Mouse (Mus musculus) C2C12 (cell line): ENCODE measurements at regions not wholly inside any gene's neighbourhood (a gene's known extent, or its start where the extent isn't known, plus 50 kb on each side); places are given as distances from the start of the nearest gene placed in this dataset.

Source experiments
- H3K27me3 ChIP-seq: one replicate; pipeline ENCODE4 v1.6.1; 2011; ENCODE audit not compliant: control insufficient read depth, insufficient read depth, insufficient read length
- H3K36me3 ChIP-seq: one replicate; pipeline ENCODE4 v1.6.1; 2011; ENCODE audit not compliant: control insufficient read depth, insufficient read depth
- H3K4me3 ChIP-seq: one replicate; pipeline ENCODE4 v1.5.1; 2011; ENCODE audit warnings: mild to moderate bottlenecking, control low read depth; ENCODE audit not compliant: poor library complexity, insufficient read depth, severe bottlenecking
- H3K79me2 ChIP-seq: one replicate; pipeline ENCODE4 v1.6.1; 2011; ENCODE audit not compliant: control insufficient read depth, insufficient read depth
- H3K79me3 ChIP-seq: one replicate; pipeline ENCODE4 v1.6.1; 2011; ENCODE audit warnings: low read depth, control low read depth
- H3ac ChIP-seq: one replicate; pipeline ENCODE3; 2011; ENCODE audit warnings: low read depth; ENCODE audit not compliant: control insufficient read depth, insufficient read length
- CEBPB ChIP-seq: IDR thresholded peaks from one replicate; pipeline ENCODE4 v1.6.1; 2011; ENCODE audit warnings: low read depth, mild to moderate bottlenecking, control low read depth, moderate library complexity
- CTCF ChIP-seq: IDR thresholded peaks from one replicate; pipeline ENCODE4 v1.5.1; 2011; ENCODE audit not compliant: control insufficient read depth, insufficient read depth, insufficient read length
- FOSL1 ChIP-seq: IDR thresholded peaks from one replicate; pipeline ENCODE4 v1.8.0; 2011; ENCODE audit warnings: mild to moderate bottlenecking, low read length; ENCODE audit not compliant: poor library complexity, insufficient read depth, severe bottlenecking
- MAX ChIP-seq: IDR thresholded peaks from one replicate; pipeline ENCODE4 v1.6.1; 2011; ENCODE audit warnings: mild to moderate bottlenecking, control low read depth
- MYOD1 ChIP-seq: IDR thresholded peaks from one replicate; pipeline ENCODE4 v1.6.1; 2011; ENCODE audit warnings: low read depth; ENCODE audit not compliant: control insufficient read depth, insufficient read length
- MYOG ChIP-seq: IDR thresholded peaks from one replicate; pipeline ENCODE4 v1.6.1; 2011; ENCODE audit not compliant: control insufficient read depth, insufficient read length; ENCODE audit errors: extremely low read depth
- USF1 ChIP-seq: IDR thresholded peaks from one replicate; pipeline ENCODE4 v1.6.1; 2011; ENCODE audit warnings: low read depth, mild to moderate bottlenecking, control low read depth, moderate library complexity

DNA sequence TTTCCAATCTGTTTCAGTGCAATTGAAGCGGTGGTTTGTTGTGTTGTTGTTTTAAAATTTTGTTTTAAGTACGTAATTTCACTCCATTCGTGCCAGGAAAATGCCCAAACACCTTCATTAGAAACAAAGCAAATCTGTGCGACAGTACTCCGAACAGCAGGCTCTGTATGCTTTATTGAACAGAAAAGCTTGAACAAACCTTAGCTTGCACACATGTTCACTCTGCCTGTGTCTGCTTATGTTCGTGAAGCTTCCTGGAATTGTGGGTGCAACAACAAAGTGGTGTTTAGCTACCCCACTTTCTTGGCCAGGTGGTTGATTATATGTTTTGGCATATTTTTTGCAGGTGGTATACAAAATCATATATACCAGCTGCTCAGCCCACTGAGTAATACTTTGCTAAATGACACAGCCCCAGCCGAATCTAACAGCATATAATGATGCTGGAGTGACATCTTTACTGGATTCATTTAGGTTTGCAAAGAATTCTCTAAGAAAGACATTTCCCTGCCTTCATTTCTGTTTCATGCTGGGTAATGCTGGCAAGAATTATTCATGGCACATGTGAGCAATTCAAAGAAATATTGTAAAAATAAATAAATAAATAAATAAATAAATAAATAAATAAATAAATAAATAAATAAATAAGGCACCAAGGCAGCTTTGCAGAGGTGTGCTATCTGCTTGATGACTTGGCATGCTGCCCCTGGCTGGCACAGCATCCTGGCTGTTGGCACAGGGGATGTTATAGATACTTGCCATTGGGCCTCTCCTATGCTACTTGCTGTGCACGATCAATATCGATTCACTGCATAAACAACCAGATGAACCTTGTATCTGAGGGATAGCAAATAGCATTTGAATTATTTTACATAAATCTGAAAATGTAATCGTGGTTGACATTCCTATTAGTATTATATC is 679.9 kb downstream of the Dach1 start:
- Histone ChIP-seq H3ac (no peak overlapping the region), H3K4me3 (no peak overlapping the region), H3K79me3 (no peaks in the 10 kb centered on the region), H3K36me3 (no peaks in the 10 kb centered on the region), H3K27me3 (no peaks in the 10 kb centered on the region), H3K79me2 (no peaks in the 10 kb centered on the region)
- TF ChIP-seq USF1 (no peak), MYOG (no peak), MAX (no peak), CEBPB (no peak), FOSL1 (no peak), MYOD1 (no peak), CTCF (no peak)

DNA sequence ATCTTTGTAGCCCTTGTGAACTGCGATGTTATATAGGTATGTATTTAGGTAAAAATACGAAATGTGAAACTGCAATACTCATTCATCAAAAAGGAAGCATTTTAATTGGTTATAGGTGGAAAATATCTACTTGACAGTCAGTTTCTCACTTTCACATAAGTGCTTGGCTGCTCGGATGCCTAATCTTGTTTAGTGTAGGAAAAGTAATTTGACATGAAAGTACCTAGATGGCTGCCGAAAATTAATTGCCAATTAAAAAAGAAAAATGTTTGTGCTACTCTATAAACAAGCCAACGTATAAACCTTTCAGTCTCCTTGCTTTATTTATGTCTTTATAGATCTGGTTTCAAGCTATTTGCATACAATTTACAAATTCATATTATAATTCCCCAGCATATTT is 691.3 kb downstream of the Dach1 start:
- H3K4me3 ChIP-seq: no peak overlapping the region
- H3K79me3 ChIP-seq: no peaks in the 10 kb centered on the region
- no peaks in the 10 kb centered on the region for H3K36me3 ChIP-seq
- no peak for TF ChIP-seq FOSL1
- no peaks in the 10 kb centered on the region for H3K27me3 ChIP-seq
- no peak overlapping the region for H3ac ChIP-seq
- no peaks in the 10 kb centered on the region for H3K79me2 ChIP-seq

GRCm38 (mm10) chr14:97450525-97451235 is 718.9 kb downstream of the Dach1 start:
- H3K27me3 ChIP-seq: no peaks in the 10 kb centered on the region
- H3K36me3 ChIP-seq: no peaks in the 10 kb centered on the region
- no peak overlapping the region for H3K4me3 ChIP-seq
- TF ChIP-seq MYOG: no peak
- no peak for TF ChIP-seq FOSL1
- TF ChIP-seq CEBPB: no peak
- no peak for TF ChIP-seq USF1
- no peak for TF ChIP-seq CTCF
- no peak for TF ChIP-seq MYOD1
- no peak for TF ChIP-seq MAX
- H3K79me2 ChIP-seq: no peaks in the 10 kb centered on the region
- H3K79me3 ChIP-seq: no peaks in the 10 kb centered on the region
- H3ac ChIP-seq: no peak overlapping the region

DNA sequence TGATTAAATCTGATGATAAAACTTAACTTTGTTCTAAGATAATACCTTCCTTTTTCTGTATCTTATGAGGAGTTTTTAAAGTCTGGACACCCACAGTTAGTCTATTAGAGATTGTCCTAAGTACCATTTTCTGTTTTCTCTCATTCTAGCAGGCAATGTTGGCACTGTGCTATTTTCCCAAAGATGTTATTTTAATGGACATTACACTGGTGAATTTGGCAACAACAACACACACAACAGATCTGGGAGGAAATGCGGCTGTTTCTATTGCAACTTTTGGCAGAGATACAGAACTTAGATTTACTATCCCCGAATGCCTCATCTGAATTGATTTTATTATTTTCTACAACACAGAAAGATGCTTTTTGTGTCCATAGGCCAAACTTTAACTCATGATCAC is 720.9 kb downstream of the Dach1 start:
- Histone ChIP-seq H3K27me3 (no peaks in the 10 kb centered on the region), H3K79me2 (no peaks in the 10 kb centered on the region)
- no peak for TF ChIP-seq USF1
- TF ChIP-seq CEBPB: no peak
- no peak for TF ChIP-seq FOSL1
- no peak for TF ChIP-seq MAX
- no peak for TF ChIP-seq MYOG
- TF ChIP-seq CTCF: no peak
- no peak for TF ChIP-seq MYOD1

GRCm38 (mm10) chr14:97446793-97447192 is 722.8 kb downstream of the Dach1 start:
- TF ChIP-seq CEBPB: no peak
- TF ChIP-seq FOSL1: no peak
- TF ChIP-seq USF1: no peak
- TF ChIP-seq CTCF: no peak
- TF ChIP-seq MYOD1: no peak
- TF ChIP-seq MAX: no peak
- TF ChIP-seq MYOG: no peak
- no peaks in the 10 kb centered on the region for H3K27me3 ChIP-seq
- no peaks in the 10 kb centered on the region for H3K79me3 ChIP-seq
- no peak overlapping the region for H3K4me3 ChIP-seq
- no peak overlapping the region for H3ac ChIP-seq
- no peaks in the 10 kb centered on the region for H3K79me2 ChIP-seq
- no peaks in the 10 kb centered on the region for H3K36me3 ChIP-seq

More for the DNA sequence above, 720.9 kb downstream of the Dach1 start:
- H3ac ChIP-seq: no peak overlapping the region
- no peaks in the 10 kb centered on the region for H3K36me3 ChIP-seq
- no peak overlapping the region for H3K4me3 ChIP-seq
- no peaks in the 10 kb centered on the region for H3K79me3 ChIP-seq

DNA sequence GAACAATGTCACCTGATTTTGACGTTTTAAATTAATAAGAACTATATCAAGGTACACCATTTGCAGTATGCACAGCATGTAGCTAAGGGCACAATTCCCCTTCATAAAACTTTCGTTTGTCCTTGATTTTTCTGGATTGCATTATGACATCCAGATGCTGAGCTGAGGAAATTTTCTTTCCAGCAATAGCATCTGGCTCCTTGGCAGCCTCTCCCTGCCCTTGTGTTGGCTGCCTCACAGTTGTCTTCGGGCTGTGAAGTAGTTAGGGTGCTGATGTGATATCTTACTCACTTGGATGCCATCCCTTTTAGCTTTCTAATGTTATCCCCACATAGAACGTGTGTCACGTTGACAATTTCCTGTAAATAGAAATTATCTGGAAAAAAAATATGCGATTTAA is 729.2 kb downstream of the Dach1 start:
- Histone ChIP-seq H3K36me3 (no peaks in the 10 kb centered on the region), H3K4me3 (no peak overlapping the region), H3K27me3 (no peaks in the 10 kb centered on the region), H3K79me3 (no peaks in the 10 kb centered on the region), H3K79me2 (no peaks in the 10 kb centered on the region), H3ac (no peak overlapping the region)
- no peak for TF ChIP-seq CTCF
